Mouse (Mus musculus) olfactory bulb, adult 2 months (tissue): ENCODE results near the gene Pdzd2. TPM values are rescaled to one million over a fixed set of nuclear protein-coding genes. Genes with fewer than 3 reads are reported as not detected.
A peak's percentile ranks its signal among the peaks of the same experiment; 100 is the strongest.

Experiments used
- H3K27ac ChIP-seq: fragments of 200-500 bp; 2 replicates; pipeline ENCODE4 v1.5.1; 2012; ENCODE audit warnings: low read depth, low read length; ENCODE audit not compliant: insufficient read depth
- H3K4me1 ChIP-seq: fragments of 200-500 bp; 2 replicates; pipeline ENCODE4 v1.6.1; 2012; ENCODE audit warnings: low read length; ENCODE audit not compliant: control insufficient read depth, insufficient read depth
- H3K4me3 ChIP-seq: fragments of 200-500 bp; 2 replicates; pipeline ENCODE4 v1.5.1; 2012; ENCODE audit warnings: mild to moderate bottlenecking, low read depth, low read length, moderate library complexity; ENCODE audit not compliant: insufficient read depth
- CTCF ChIP-seq: fragments of 200-500 bp; IDR thresholded peaks from 2 replicates; pipeline ENCODE4 v1.5.1; 2012; ENCODE audit warnings: low read depth, mild to moderate bottlenecking, low read length, moderate library complexity; ENCODE audit not compliant: insufficient read depth
- POLR2A ChIP-seq: fragments of 200-500 bp; IDR thresholded peaks from 2 replicates; pipeline ENCODE4 v1.6.1; 2012; ENCODE audit warnings: mild to moderate bottlenecking, low read depth, low read length, moderate library complexity; ENCODE audit not compliant: insufficient read depth
- WGBS: fragments of 180-500 bp; shearing (Covaris S2); methylation state at CpG from one replicate; pipeline ENCODE4 v1.1.7; 2018; 5-methylcytosine and 5-hydroxymethylcytosine counted together
- polyA plus RNA-seq: library from polyadenylated mRNA; stranded (reverse); fragments of >200 nt; gene quantifications from 2 replicates; pipeline ENCODE4 v1.2.4, GENCODE M21; 2012; ENCODE audit warnings: low replicate concordance; ENCODE audit not compliant: missing spikeins, insufficient read depth, insufficient read length

Gene Pdzd2
- polyA plus RNA-seq, 1 experiment, result not detected

DNA sequence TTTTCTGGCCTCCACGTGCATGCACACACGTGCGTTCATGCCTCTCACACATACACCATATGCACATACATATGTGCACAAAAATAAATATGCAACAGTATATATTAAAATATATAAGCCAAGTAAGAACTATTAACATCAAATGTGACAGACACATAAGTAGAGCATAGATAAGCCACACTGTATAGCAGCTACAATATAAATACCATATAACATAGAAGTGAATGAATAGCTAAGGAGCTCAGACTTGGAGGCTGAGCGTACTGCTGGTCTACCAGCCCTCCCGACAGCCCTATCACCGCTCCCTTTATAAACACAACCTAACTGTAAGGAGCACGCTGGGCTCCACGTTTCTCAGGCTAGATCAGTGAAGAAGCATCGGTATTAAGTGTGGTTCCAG, 79.4 kb downstream of the Pdzd2 start:
- Histone ChIP-seq H3K4me3 (no peak overlapping the region), H3K27ac (no peak overlapping the region), H3K4me1 (peaks cover 6% of the 10 kb centered on the region; the same call in 1 of the 2 replicates)
- TF ChIP-seq POLR2A (no peak), CTCF (no peak)
- 78% methylated on average over 9 of the region's 9 CpGs for WGBS

- WGBS, result 93% methylated on average over 6 of the region's 6 CpGs
These were observed 83.6 kb downstream of the Pdzd2 start for GRCm38 (mm10) chr15:12655959-12656662.

DNA sequence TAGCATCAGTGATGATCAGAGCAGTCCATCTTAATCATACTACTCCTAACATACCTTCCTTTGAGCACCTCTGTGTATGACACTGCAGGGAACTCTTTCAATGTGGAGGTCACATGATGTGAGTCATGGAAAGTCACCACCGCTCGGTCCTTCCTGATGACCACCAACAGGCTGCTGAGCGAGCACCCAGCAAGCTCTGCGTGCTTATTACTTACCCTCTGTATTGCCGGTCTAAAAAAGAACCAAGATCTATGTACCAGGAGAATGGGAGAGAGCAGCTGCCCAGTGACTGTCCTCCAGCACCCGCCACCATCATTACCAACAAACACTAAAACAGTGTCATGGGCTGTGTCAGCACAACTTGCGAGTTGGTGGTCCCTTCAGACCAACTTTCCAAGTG, 84.4 kb downstream of the Pdzd2 start:
- WGBS, result 95% methylated on average over 7 of the region's 7 CpGs
- Histone ChIP-seq H3K4me1 (peaks cover 5% of the 10 kb centered on the region; the same call in 1 of the 2 replicates), H3K27ac (no peak overlapping the region), H3K4me3 (no peak overlapping the region)
- no peak for TF ChIP-seq CTCF
- no peak for TF ChIP-seq POLR2A

More at GRCm38 (mm10) chr15:12655959-12656662, 83.6 kb downstream of the Pdzd2 start:
- Histone ChIP-seq H3K4me3 (no peak overlapping the region), H3K27ac (no peak overlapping the region), H3K4me1 (peaks cover 9% of the 10 kb centered on the region; the same call in 1 of the 2 replicates)
- TF ChIP-seq CTCF (no peak), POLR2A (no peak)

- Histone ChIP-seq H3K4me3 (no peak overlapping the region), H3K4me1 (peaks cover 5% of the 10 kb centered on the region; the same call in 1 of the 2 replicates), H3K27ac (no peak overlapping the region)
- no peak for TF ChIP-seq POLR2A
- TF ChIP-seq CTCF, result no peak
- WGBS, result 56% methylated on average over 15 of the region's 15 CpGs
These were observed 87.2 kb downstream of the Pdzd2 start for GRCm38 (mm10) chr15:12652336-12653031.

- 91% methylated on average over 3 of the region's 3 CpGs for WGBS
- Histone ChIP-seq H3K4me1 (peaks cover 5% of the 10 kb centered on the region; the same call in 1 of the 2 replicates), H3K4me3 (no peak overlapping the region), H3K27ac (no peak overlapping the region)
- TF ChIP-seq CTCF (no peak), POLR2A (no peak)
These were observed 89.5 kb downstream of the Pdzd2 start for GRCm38 (mm10) chr15:12650236-12650635.

DNA sequence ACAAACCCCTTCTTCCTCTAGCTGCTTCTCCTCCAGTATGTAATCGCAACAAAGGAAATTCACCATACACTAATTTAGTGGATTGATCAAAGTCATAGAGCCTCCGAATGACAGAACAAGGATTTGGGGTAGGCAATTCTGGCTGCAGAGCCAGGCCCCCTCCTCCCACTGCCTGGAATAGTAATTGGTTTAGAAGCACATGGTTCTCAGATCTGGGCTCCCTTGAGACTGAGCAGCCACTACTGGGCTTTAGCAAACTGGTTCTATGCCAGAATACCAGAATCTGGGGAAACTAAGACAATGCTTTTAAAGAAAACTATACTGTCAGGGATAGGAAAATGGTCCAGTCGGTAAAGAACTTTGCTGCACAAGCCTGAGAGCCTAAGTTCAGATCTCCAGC, 90.0 kb downstream of the Pdzd2 start:
- H3K4me1 ChIP-seq, result peaks cover 5% of the 10 kb centered on the region; the same call in 1 of the 2 replicates
- WGBS, result 66% methylated on average over 3 of the region's 3 CpGs
- H3K4me3 ChIP-seq, result no peak overlapping the region
- H3K27ac ChIP-seq, result no peak overlapping the region
- TF ChIP-seq POLR2A (no peak), CTCF (no peak)

DNA sequence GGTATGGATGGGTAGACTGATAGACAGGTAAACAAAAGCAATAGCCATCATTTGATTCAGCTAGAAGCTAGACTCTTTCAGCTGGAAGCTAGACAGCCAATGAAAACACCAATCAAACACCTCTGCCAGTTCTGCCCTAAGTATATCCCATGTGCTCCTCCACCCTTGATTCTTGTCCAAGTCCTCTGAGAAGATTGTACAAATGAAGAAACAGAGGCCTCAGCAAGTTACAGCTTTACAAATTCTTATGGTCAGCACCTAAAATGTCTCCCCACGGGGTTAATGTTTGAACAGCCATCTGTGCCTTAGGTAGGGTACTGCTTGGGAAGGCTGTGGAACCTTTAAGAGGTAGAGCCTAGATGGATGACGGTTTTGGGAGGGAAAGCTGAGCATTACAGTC, 90.6 kb downstream of the Pdzd2 start:
- TF ChIP-seq CTCF (no peak), POLR2A (no peak)

DNA sequence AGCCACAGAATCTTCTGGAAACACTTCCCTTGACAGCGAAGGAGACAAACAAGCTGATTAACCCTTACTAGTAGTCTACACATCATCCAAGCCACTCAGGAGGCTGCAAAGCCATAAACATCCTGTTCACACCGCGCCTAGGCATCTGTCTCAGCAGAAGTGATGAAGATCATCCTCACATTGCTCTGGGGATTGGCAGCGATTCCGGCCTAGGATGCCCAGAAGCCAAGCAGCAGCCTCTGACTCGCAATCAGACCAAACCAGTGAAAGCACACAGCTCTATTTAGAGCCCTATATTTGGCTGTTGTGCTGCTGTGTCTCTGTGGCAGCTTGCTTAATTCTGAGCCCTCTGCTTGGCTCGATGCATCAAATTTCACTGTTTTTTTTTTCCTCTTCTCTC, 99.0 kb downstream of the Pdzd2 start:
- peaks cover 3% of the 10 kb centered on the region; the same call in 1 of the 2 replicates for H3K4me1 ChIP-seq
- WGBS, result 23% methylated on average over 7 of the region's 7 CpGs
- no peak overlapping the region for H3K4me3 ChIP-seq
- TF ChIP-seq CTCF, result no peak
- no peak for TF ChIP-seq POLR2A
- peak overlapping the region; percentile 4 for H3K27ac ChIP-seq

More for the DNA sequence above, 90.6 kb downstream of the Pdzd2 start:
- no peak overlapping the region for H3K27ac ChIP-seq
- peaks cover 5% of the 10 kb centered on the region; the same call in 1 of the 2 replicates for H3K4me1 ChIP-seq
- 84% methylated on average over 2 of the region's 2 CpGs for WGBS
- no peak overlapping the region for H3K4me3 ChIP-seq

GRCm38 (mm10) chr15:12639776-12640175, 99.9 kb downstream of the Pdzd2 start:
- peaks cover 12% of the 10 kb centered on the region for H3K4me1 ChIP-seq
- no peak overlapping the region for H3K4me3 ChIP-seq
- TF ChIP-seq CTCF, result no peak
- WGBS, result 79% methylated on average over 3 of the region's 3 CpGs
- H3K27ac ChIP-seq, result no peak overlapping the region

DNA sequence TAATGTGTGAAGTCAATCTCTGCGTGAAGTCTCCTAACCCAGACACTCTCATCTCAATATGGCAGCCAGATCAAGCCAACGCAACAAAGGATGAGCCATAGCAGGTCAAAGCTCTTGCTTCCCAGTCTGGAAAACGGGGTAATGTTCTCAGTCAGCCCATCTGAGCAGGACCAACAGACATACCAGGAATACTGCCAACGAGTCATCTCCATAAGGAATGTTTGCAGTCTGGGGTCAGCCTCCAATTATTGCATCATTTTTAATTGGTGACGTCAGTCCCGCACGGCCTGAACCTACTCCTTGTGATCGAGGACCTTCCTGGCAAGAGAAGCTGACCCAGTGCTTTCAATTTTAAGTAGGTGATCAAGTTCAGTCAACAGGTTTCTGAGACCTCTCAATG, 100.5 kb downstream of the Pdzd2 start:
- no peak for TF ChIP-seq CTCF
- no peak for TF ChIP-seq POLR2A
- Histone ChIP-seq H3K27ac (no peak overlapping the region), H3K4me1 (peaks cover 15% of the 10 kb centered on the region), H3K4me3 (no peak overlapping the region)
- 92% methylated on average over 8 of the region's 8 CpGs for WGBS
